Mouse (Mus musculus) G1E (cell line): ENCODE measurements around the gene Pid1.

ENCODE experiments used
- CTCF ChIP-seq: IDR thresholded peaks from 2 replicates; pipeline ENCODE4 v1.5.1; 2012; ENCODE audit warnings: low read depth, low read length, inconsistent platforms, mixed read lengths
- GATA1 ChIP-seq: IDR thresholded peaks from 2 replicates; pipeline ENCODE4 v1.6.1; 2012; ENCODE audit warnings: borderline replicate concordance, low read length, inconsistent platforms, mixed read lengths
- POLR2AphosphoS5 ChIP-seq: IDR thresholded peaks from 2 replicates; pipeline ENCODE4 v1.6.1; 2012; ENCODE audit warnings: low read depth, low read length, inconsistent platforms; ENCODE audit not compliant: insufficient replicate concordance
- TAL1 ChIP-seq: conservative IDR thresholded peaks from 2 replicates; pipeline ENCODE4 v1.6.1; 2012; ENCODE audit warnings: low read depth, low read length, inconsistent platforms, mixed read lengths

- TF ChIP-seq POLR2AphosphoS5: no peak
- TF ChIP-seq TAL1: no peak
- no peak for TF ChIP-seq CTCF
- TF ChIP-seq GATA1: no peak
These were observed 171.8 kb downstream of the Pid1 start for GRCm38 (mm10) chr1:84192167-84192566.
